Mouse (Mus musculus): Measurements from ENCODE around the gene Xlr5a.
"Not testable (repeated sequence)": the region's sequence is repeated elsewhere in the genome, so short reads cannot be mapped to it uniquely, and the experiment has no call there.

- TF ChIP-seq CTCF, EP300 (IDR thresholded peaks at IDR 0.05; ENCODE audit: low read depth): not testable (repeated sequence)
These were observed 149.6 kb downstream of the Xlr5a start for GRCm38 (mm10) chrX:73143218-73143618.
